Mouse (Mus musculus) forebrain, postnatal 0 days (tissue): Measurements from ENCODE around the gene Vax2. TPM values are rescaled to one million over a fixed set of nuclear protein-coding genes. Genes with fewer than 3 reads are reported as not detected.

ENCODE experiments used
- ATAC-seq: fragments of 200-750 bp; cut with Nextera tagmentation; 2 replicates; pipeline ENCODE4 v1.8.0; 2017; ENCODE audit warnings: mild to moderate bottlenecking, moderate library complexity
- DNase-seq: peaks from one replicate; pipeline ENCODE4 v3.0.0-alpha.2; 2015
- H3K27ac ChIP-seq: fragments of 300-500 bp; sonication (generic); 2 replicates; pipeline ENCODE4 v1.5.1; 2014; ENCODE audit warnings: low read depth, mild to moderate bottlenecking, antibody characterized with exemption, low read length, moderate library complexity, mixed read lengths
- H3K27me3 ChIP-seq: fragments of 300-500 bp; sonication (generic); 2 replicates; pipeline ENCODE4 v1.6.1; 2014; ENCODE audit warnings: mild to moderate bottlenecking, low read length, mixed read lengths; ENCODE audit not compliant: insufficient read depth
- H3K36me3 ChIP-seq: fragments of 300-500 bp; sonication (generic); 2 replicates; pipeline ENCODE4 v1.6.1; 2014; ENCODE audit warnings: mild to moderate bottlenecking, moderate library complexity; ENCODE audit not compliant: insufficient read depth
- H3K4me1 ChIP-seq: fragments of 300-500 bp; sonication (generic); 2 replicates; pipeline ENCODE4 v1.6.1; 2014; ENCODE audit warnings: antibody characterized with exemption; ENCODE audit not compliant: insufficient read depth
- H3K4me2 ChIP-seq: fragments of 300-500 bp; sonication (generic); 2 replicates; pipeline ENCODE4 v1.6.1; 2014; ENCODE audit warnings: low read depth, mild to moderate bottlenecking, moderate library complexity
- H3K4me3 ChIP-seq: fragments of 300-500 bp; sonication (generic); 2 replicates; pipeline ENCODE4 v1.5.1; 2014; ENCODE audit warnings: low read depth, low read length, mixed read lengths
- H3K9ac ChIP-seq: fragments of 300-500 bp; sonication (generic); 2 replicates; pipeline ENCODE4 v1.6.1; 2014; ENCODE audit warnings: mild to moderate bottlenecking
- H3K9me3 ChIP-seq: fragments of 300-500 bp; sonication (generic); 2 replicates; pipeline ENCODE4 v1.6.1; 2016; ENCODE audit warnings: low read length
- CTCF ChIP-seq: sonication (generic); IDR thresholded peaks from 2 replicates; pipeline ENCODE4 v1.5.1; 2016; ENCODE audit warnings: antibody characterized with exemption, control low read depth, low read depth
- WGBS: fragments of 180-500 bp; shearing (Covaris S2); extraction: QIAGEN DNeasy Blood & Tissue Kit; methylation state at CpG from one replicate; pipeline ENCODE4 v1.1.7; 2014; 5-methylcytosine and 5-hydroxymethylcytosine counted together
- polyA plus RNA-seq: library from polyadenylated mRNA; unstranded; fragments of >200 nt; fragmentation: Nextera tagmentation; extraction: Ambion mirVana; gene quantifications from 2 replicates; pipeline ENCODE4 v1.2.1, GENCODE M21; 2015
- total RNA-seq: library from RNA; depleted of rRNA; stranded (reverse); fragments of >200 nt; gene quantifications from 2 replicates; pipeline ENCODE4 v1.2.3, GENCODE M21; 2014

Gene Vax2
- total and polyA plus RNA-seq, 2 experiments from 2014 or later: not detected

GRCm38 (mm10) chr6:83702146-83702999 lies 8.7 kb upstream of the Vax2 start:
- H3K9me3 ChIP-seq: no peaks in the 10 kb centered on the region
- TF ChIP-seq CTCF: no peak
- no peaks in the 10 kb centered on the region for H3K4me1 ChIP-seq
- ATAC-seq (peak; percentile 38; the same call in 1 of the 2 replicates), DNase-seq (no peak)
- H3K4me2 ChIP-seq: no peak overlapping the region
- peaks cover 90% of the 10 kb centered on the region for H3K27me3 ChIP-seq
- H3K4me3 ChIP-seq: no peak overlapping the region
- H3K27ac ChIP-seq: no peak overlapping the region
- WGBS: 1% methylated on average over 53 of the region's 53 CpGs
- H3K9ac ChIP-seq: no peak overlapping the region
- H3K36me3 ChIP-seq: no peaks in the 10 kb centered on the region

- H3K9ac ChIP-seq: no peak overlapping the region
- TF ChIP-seq CTCF: no peak
- DNase-seq (no peak), ATAC-seq (no peak)
- WGBS: 2% methylated on average over 27 of the region's 27 CpGs
- no peak overlapping the region for H3K4me2 ChIP-seq
- no peak overlapping the region for H3K27ac ChIP-seq
- H3K9me3 ChIP-seq: no peaks in the 10 kb centered on the region
- H3K36me3 ChIP-seq: no peaks in the 10 kb centered on the region
- H3K4me1 ChIP-seq: no peaks in the 10 kb centered on the region
- peaks cover 89% of the 10 kb centered on the region for H3K27me3 ChIP-seq
- H3K4me3 ChIP-seq: no peak overlapping the region
These were observed 7.9 kb upstream of the Vax2 start for GRCm38 (mm10) chr6:83703000-83703721.

- Histone ChIP-seq H3K4me2 (no peak overlapping the region), H3K36me3 (no peaks in the 10 kb centered on the region), H3K9ac (no peak overlapping the region), H3K4me3 (no peak overlapping the region), H3K27ac (no peak overlapping the region), H3K4me1 (no peaks in the 10 kb centered on the region), H3K27me3 (peaks cover 89% of the 10 kb centered on the region), H3K9me3 (no peaks in the 10 kb centered on the region)
- peak; percentile 57 for DNase-seq
- no peak for ATAC-seq
- WGBS: under 1% methylated on average over 10 of the region's 10 CpGs
- no peak for TF ChIP-seq CTCF
These were observed 7.4 kb upstream of the Vax2 start for GRCm38 (mm10) chr6:83703722-83704078.

GRCm38 (mm10) chr6:83704294-83704693 lies 6.8 kb upstream of the Vax2 start:
- WGBS: 15% methylated on average over 1 of the region's 1 CpGs
- TF ChIP-seq CTCF: no peak

GRCm38 (mm10) chr6:83704701-83705100 lies 6.4 kb upstream of the Vax2 start:
- Histone ChIP-seq H3K4me1 (no peaks in the 10 kb centered on the region), H3K9ac (no peak overlapping the region), H3K27me3 (peaks cover 89% of the 10 kb centered on the region), H3K9me3 (no peaks in the 10 kb centered on the region), H3K36me3 (no peaks in the 10 kb centered on the region), H3K27ac (no peak overlapping the region), H3K4me2 (no peak overlapping the region), H3K4me3 (no peak overlapping the region)
- no peak for ATAC-seq
- no peak for DNase-seq
- no peak for TF ChIP-seq CTCF
- WGBS: 15% methylated on average over 5 of the region's 5 CpGs

More at GRCm38 (mm10) chr6:83704294-83704693, 6.8 kb upstream of the Vax2 start:
- Histone ChIP-seq H3K4me3 (no peak overlapping the region), H3K4me1 (no peaks in the 10 kb centered on the region), H3K27ac (no peak overlapping the region), H3K9me3 (no peaks in the 10 kb centered on the region), H3K9ac (no peak overlapping the region), H3K27me3 (peaks cover 89% of the 10 kb centered on the region), H3K4me2 (no peak overlapping the region), H3K36me3 (no peaks in the 10 kb centered on the region)
- ATAC-seq (no peak), DNase-seq (no peak)

GRCm38 (mm10) chr6:83707738-83708510 lies 3.1 kb upstream of the Vax2 start:
- no peak for TF ChIP-seq CTCF
- Histone ChIP-seq H3K4me2 (no peak overlapping the region), H3K27me3 (peaks cover 96% of the 10 kb centered on the region), H3K4me1 (peaks cover 9% of the 10 kb centered on the region), H3K4me3 (no peak overlapping the region), H3K9me3 (no peaks in the 10 kb centered on the region), H3K27ac (no peak overlapping the region), H3K36me3 (no peaks in the 10 kb centered on the region), H3K9ac (no peak overlapping the region)
- 7% methylated on average over 6 of the region's 6 CpGs for WGBS
- DNase-seq (no peak), ATAC-seq (no peak)
